Mouse (Mus musculus) heart, postnatal 0 days (tissue): ENCODE results near the gene Xrcc6.

Source experiments
- CTCF ChIP-seq: IDR thresholded peaks from 2 replicates; pipeline ENCODE4 v1.5.1; 2016; ENCODE audit warnings: antibody characterized with exemption, control low read depth, low read depth
- EP300 ChIP-seq: IDR thresholded peaks from 2 replicates; pipeline ENCODE4 v1.6.1; 2016; ENCODE audit warnings: antibody characterized with exemption, low read depth

GRCm38 (mm10) chr15:81949076-81949475, 38.6 kb upstream of the Xrcc6 start:
- TF ChIP-seq CTCF (no peak), EP300 (no peak)
